Mouse (Mus musculus): ENCODE results near the gene Map2k5. TPM values are rescaled to one million over a fixed set of nuclear protein-coding genes. Genes with fewer than 3 reads are reported as not detected.

Gene Map2k5
- total and polyA plus RNA-seq, 2 experiments from 2014 or later = 19.6 to 33.1 TPM

- H3K4me3 ChIP-seq (ENCODE audit: low read length) = peak overlapping the region; percentile 45
- WGBS = 1% methylated on average over 46 of the region's 46 CpGs
These were observed 231.4 kb downstream of the Map2k5 start for GRCm38 (mm10) chr9:63146126-63146855.

GRCm38 (mm10) chr9:63145249-63146125 lies 232.2 kb downstream of the Map2k5 start:
- DNase-seq (ENCODE audit: low spot score) = peak; percentile 23
- WGBS = under 1% methylated on average over 73 of the region's 73 CpGs
- Histone ChIP-seq H3K4me1 (ENCODE audit: insufficient read depth, low read length) (peaks cover 3% of the 10 kb centered on the region; the same call in 1 of the 2 replicates), H3K36me3 (ENCODE audit: insufficient read depth, low read length) (no peaks in the 10 kb centered on the region), H3K9ac (replicated peaks; ENCODE audit: low read length) (peak overlapping the region; percentile 49), H3K4me3 (ENCODE audit: low read length) (peak overlapping the region; percentile 45), H3K9me3 (ENCODE audit: low read length) (no peaks in the 10 kb centered on the region), H3K4me2 (ENCODE audit: low read depth, low read length) (peak overlapping the region; percentile 61), H3K27me3 (ENCODE audit: insufficient read depth, low read length) (peaks cover 85% of the 10 kb centered on the region), H3K27ac (peak overlapping the region; percentile 65)
- ATAC-seq = no peak
- no peak for TF ChIP-seq CTCF (IDR thresholded peaks at IDR 0.05; ENCODE audit: low read depth)

More at GRCm38 (mm10) chr9:63146126-63146855, 231.4 kb downstream of the Map2k5 start:
- TF ChIP-seq CTCF (IDR thresholded peaks at IDR 0.05; ENCODE audit: low read depth) = no peak
- Histone ChIP-seq H3K4me2 (ENCODE audit: low read depth, low read length) (peak overlapping the region; percentile 61), H3K27ac (peak overlapping the region; percentile 65), H3K36me3 (ENCODE audit: insufficient read depth, low read length) (no peaks in the 10 kb centered on the region), H3K27me3 (ENCODE audit: insufficient read depth, low read length) (peaks cover 83% of the 10 kb centered on the region), H3K9me3 (ENCODE audit: low read length) (no peaks in the 10 kb centered on the region), H3K4me1 (ENCODE audit: insufficient read depth, low read length) (peaks cover 3% of the 10 kb centered on the region; the same call in 1 of the 2 replicates), H3K9ac (replicated peaks; ENCODE audit: low read length) (peak overlapping the region; percentile 49)
- ATAC-seq (no peak), DNase-seq (ENCODE audit: low spot score) (no peak)

- H3K27me3 ChIP-seq (ENCODE audit: insufficient read depth, low read length) = peaks cover 85% of the 10 kb centered on the region
- no peaks in the 10 kb centered on the region for H3K9me3 ChIP-seq (ENCODE audit: low read length)
- 1% methylated on average over 68 of the region's 80 CpGs for WGBS
- H3K4me3 ChIP-seq (ENCODE audit: low read length) = peak overlapping the region; percentile 45
- H3K36me3 ChIP-seq (ENCODE audit: insufficient read depth, low read length) = no peaks in the 10 kb centered on the region
- H3K4me2 ChIP-seq (ENCODE audit: low read depth, low read length) = peak overlapping the region; percentile 61
- no peak for TF ChIP-seq CTCF (IDR thresholded peaks at IDR 0.05; ENCODE audit: low read depth)
- H3K27ac ChIP-seq = peak overlapping the region; percentile 65
- peak; percentile 20 for DNase-seq (ENCODE audit: low spot score)
- ATAC-seq = no peak
- peak overlapping the region; percentile 49 for H3K9ac ChIP-seq (replicated peaks; ENCODE audit: low read length)
- H3K4me1 ChIP-seq (ENCODE audit: insufficient read depth, low read length) = peaks cover 3% of the 10 kb centered on the region; the same call in 1 of the 2 replicates
These were observed 233.0 kb downstream of the Map2k5 start for GRCm38 (mm10) chr9:63144502-63145248.

DNA sequence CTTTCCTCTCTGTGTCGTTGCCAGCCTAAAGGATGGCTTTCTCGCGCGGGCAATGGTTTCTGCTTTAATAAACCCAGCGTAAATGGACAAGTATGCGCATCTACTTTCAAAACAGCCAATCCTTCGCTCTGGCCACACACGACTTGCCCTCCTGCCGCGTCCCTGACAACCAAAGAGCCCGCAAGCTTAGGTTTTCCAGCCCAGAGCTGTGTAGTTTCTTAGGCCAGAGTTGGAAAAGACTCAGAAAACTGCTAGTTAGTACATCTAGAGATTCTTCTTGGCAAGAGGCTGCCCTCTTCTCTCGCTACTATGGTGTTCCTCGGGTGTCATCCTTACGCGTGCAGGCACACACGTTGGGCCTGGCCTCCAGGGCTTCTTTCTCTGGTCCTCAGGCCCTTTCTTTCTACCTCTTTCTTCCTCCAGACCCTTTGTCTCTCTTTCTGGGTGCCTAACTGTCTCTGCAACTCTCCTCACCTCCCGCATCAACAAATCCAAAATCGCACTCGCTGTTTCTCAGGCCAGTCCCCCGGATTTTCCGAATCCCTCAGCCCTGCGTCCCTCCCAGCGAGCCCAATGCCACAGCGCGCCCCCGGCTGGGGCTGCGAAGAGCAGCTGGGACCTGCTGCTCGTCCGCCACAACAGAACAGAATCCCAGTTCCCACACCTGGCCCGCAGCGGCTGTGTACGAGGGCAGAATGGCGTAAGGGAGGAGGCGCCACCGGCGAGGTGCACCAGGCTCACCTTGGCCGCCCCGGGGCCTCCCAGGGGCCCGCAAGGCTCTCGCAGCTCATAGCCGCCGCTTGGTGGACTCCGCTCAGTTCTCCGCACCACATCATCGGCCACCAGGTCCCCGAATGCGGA lies 233.8 kb downstream of the Map2k5 start:
- no peaks in the 10 kb centered on the region for H3K9me3 ChIP-seq (ENCODE audit: low read length)
- 2% methylated on average over 47 of the region's 47 CpGs for WGBS
- H3K27me3 ChIP-seq (ENCODE audit: insufficient read depth, low read length) = peaks cover 87% of the 10 kb centered on the region
- peaks cover 3% of the 10 kb centered on the region; the same call in 1 of the 2 replicates for H3K4me1 ChIP-seq (ENCODE audit: insufficient read depth, low read length)
- H3K36me3 ChIP-seq (ENCODE audit: insufficient read depth, low read length) = no peaks in the 10 kb centered on the region
- peak overlapping the region; percentile 61 for H3K4me2 ChIP-seq (ENCODE audit: low read depth, low read length)
- H3K4me3 ChIP-seq (ENCODE audit: low read length) = peak overlapping the region; percentile 45
- peak overlapping the region; percentile 49 for H3K9ac ChIP-seq (replicated peaks; ENCODE audit: low read length)
- ATAC-seq = no peak
- peak overlapping the region; percentile 66 for H3K27ac ChIP-seq
- DNase-seq (ENCODE audit: low spot score) = peak; percentile 36
- no peak for TF ChIP-seq CTCF (IDR thresholded peaks at IDR 0.05; ENCODE audit: low read depth)

DNA sequence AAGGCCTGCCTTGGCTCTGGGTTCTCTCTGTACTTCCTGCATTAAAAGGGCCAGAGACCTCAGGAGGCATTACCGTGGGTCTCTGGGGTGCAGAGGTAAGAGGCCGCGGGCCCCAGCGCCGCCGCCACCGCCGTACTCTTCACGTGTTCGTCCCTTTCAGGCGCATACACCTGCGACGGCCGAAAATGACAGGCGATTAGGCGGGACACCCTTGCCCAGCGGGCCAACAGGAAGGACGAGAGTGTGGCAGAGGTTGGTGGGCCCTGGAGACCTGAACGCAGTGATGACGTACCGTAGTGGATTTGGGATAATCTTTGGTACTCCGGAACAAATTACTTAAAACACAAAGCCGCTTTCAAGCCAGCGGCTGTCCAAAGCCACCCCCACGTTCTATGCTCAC lies 234.5 kb downstream of the Map2k5 start:
- Histone ChIP-seq H3K27me3 (ENCODE audit: insufficient read depth, low read length) (peaks cover 92% of the 10 kb centered on the region), H3K4me1 (ENCODE audit: insufficient read depth, low read length) (peaks cover 8% of the 10 kb centered on the region; the same call in 1 of the 2 replicates), H3K4me3 (ENCODE audit: low read length) (peak overlapping the region; percentile 45), H3K36me3 (ENCODE audit: insufficient read depth, low read length) (no peaks in the 10 kb centered on the region), H3K9ac (replicated peaks; ENCODE audit: low read length) (peak overlapping the region; percentile 49; the same call in 1 of the 2 replicates), H3K4me2 (ENCODE audit: low read depth, low read length) (peak overlapping the region; percentile 61), H3K27ac (peak overlapping the region; percentile 66; the same call in 1 of the 2 replicates), H3K9me3 (ENCODE audit: low read length) (no peaks in the 10 kb centered on the region)
- no peak for DNase-seq (ENCODE audit: low spot score)
- no peak for ATAC-seq
- TF ChIP-seq CTCF (IDR thresholded peaks at IDR 0.05; ENCODE audit: low read depth) = no peak
- 3% methylated on average over 25 of the region's 25 CpGs for WGBS

All from hindbrain, postnatal 0 days (tissue).